8 mouse cellular contexts compared by ENCODE assay signal in the genomic region with DNA sequence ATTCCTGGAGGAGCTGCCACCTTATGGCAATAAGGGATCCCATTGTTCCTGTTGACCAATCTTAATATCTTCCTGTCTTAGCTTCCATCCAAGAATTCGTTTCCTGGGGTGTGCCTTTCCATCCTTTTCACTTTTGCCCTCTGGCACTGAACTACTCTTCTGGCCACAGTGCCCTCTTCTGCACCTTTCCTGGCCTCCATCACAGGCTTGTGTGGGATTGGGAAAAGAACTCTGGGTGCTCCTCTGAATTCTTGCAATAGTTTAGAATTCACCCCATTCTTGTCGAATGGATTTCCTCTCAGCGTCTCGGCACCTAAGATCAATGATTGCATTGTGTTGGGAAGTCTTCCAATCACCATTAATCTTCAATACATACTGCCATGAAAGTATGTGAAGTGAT. TPM values are rescaled to one million over a fixed set of nuclear protein-coding genes. Genes with fewer than 3 reads are reported as not detected.
DNase-seq lines count a peak whose midpoint lies in the region; ATAC-seq lines count a peak whose summit lies in the region.

No protein-coding gene starts in this region.

- ATAC-seq in neural tube, embryonic 11.5 days (ENCODE audit: insufficient read depth, low FRiP score, low TSS enrichment), result no peak
- ATAC-seq in liver, embryonic 15.5 days (ENCODE audit: insufficient read depth), result no peak

- H3K9me3 ChIP-seq in neural tube, embryonic 11.5 days (ENCODE audit: control insufficient read depth, low read length), result no peaks in the 10 kb centered on the region
- no peaks in the 10 kb centered on the region for H3K9me3 ChIP-seq in liver, embryonic 15.5 days (replicated peaks)

- no peak overlapping the region for H3K9ac ChIP-seq in neural tube, embryonic 11.5 days (ENCODE audit: low read length)
- peak overlapping the region; percentile 86 for H3K9ac ChIP-seq in liver, embryonic 15.5 days

- no peak overlapping the region for H3K4me3 ChIP-seq in neural tube, embryonic 11.5 days (ENCODE audit: low read depth, low read length)
- peak overlapping the region; percentile 87 for H3K4me3 ChIP-seq in liver, embryonic 15.5 days (replicated peaks)

- no peaks in the 10 kb centered on the region for H3K36me3 ChIP-seq in neural tube, embryonic 11.5 days (ENCODE audit: control insufficient read depth, insufficient read depth, low read length)
- H3K36me3 ChIP-seq in liver, embryonic 15.5 days (replicated peaks), result no peaks in the 10 kb centered on the region

- WGBS in neural tube, embryonic 11.5 days, result 36% methylated on average over 4 of the region's 4 CpGs
- WGBS in liver, embryonic 15.5 days (ENCODE audit: insufficient replicate concordance), result 38% methylated on average over 4 of the region's 4 CpGs

- H3K4me2 ChIP-seq in neural tube, embryonic 11.5 days (ENCODE audit: low read depth), result peak overlapping the region; percentile 75
- peak overlapping the region; percentile 99 for H3K4me2 ChIP-seq in liver, embryonic 15.5 days

- peak; percentile 10 for DNase-seq in embryo, embryonic 10 days (ENCODE audit: low spot score)
- DNase-seq in embryo, embryonic 11 days, result no peak
- no peak for DNase-seq in neural tube, embryonic 11.5 days (ENCODE audit: low spot score)
- no peak for DNase-seq in neural tube, embryonic 10.5 days (ENCODE audit: extremely low spot score, low spot score)
- DNase-seq in urinary bladder, postnatal 36 days (ENCODE audit: low spot score in 2 of 2), result no peak
- no peak for DNase-seq in layer of hippocampus, adult 8-10 months (ENCODE audit: low spot score in 2 of 2)
- no peak for DNase-seq in frontal cortex, postnatal 25 days (ENCODE audit: low spot score in 2 of 2)

- no peaks in the 10 kb centered on the region for H3K27me3 ChIP-seq in neural tube, embryonic 11.5 days (ENCODE audit: control insufficient read depth, insufficient read depth, low read length)
- H3K27me3 ChIP-seq in liver, embryonic 15.5 days, result no peaks in the 10 kb centered on the region

- 0 out of 2 replicates have a peak overlapping the region, but pooled peaks have one; percentile 91 for H3K27ac ChIP-seq in neural tube, embryonic 11.5 days (ENCODE audit: low read depth, low read length)
- peak overlapping the region; percentile 86; the same call in 1 of the 2 replicates for H3K27ac ChIP-seq in liver, embryonic 15.5 days (replicated peaks)

- peaks cover 8% of the 10 kb centered on the region for H3K4me1 ChIP-seq in neural tube, embryonic 11.5 days (ENCODE audit: control insufficient read depth, insufficient read depth, low read length)
- H3K4me1 ChIP-seq in liver, embryonic 15.5 days (replicated peaks), result peaks cover 33% of the 10 kb centered on the region

RNA-seq across cellular contexts. Expression of a gene that starts 11.3 kb away (rescaled TPM):
- polyA plus RNA-seq in neural tube, embryonic 11.5 days (2014; fragmentation: Nextera tagmentation; extraction: Ambion mirVana), result not detected in 2 replicates
- not detected in 2 replicates for polyA plus RNA-seq in liver, embryonic 15.5 days (2015; fragmentation: Nextera tagmentation; extraction: Ambion mirVana)
- total RNA-seq in layer of hippocampus, adult 8-10 months (2022), result not detected

RNA-seq across cellular contexts. Expression of a gene that starts 49.1 kb away (rescaled TPM):
- 29.4 and 29.9 TPM in 2 replicates for polyA plus RNA-seq in neural tube, embryonic 11.5 days (2014; fragmentation: Nextera tagmentation; extraction: Ambion mirVana)
- 5.4 and 5.5 TPM in 2 replicates for polyA plus RNA-seq in liver, embryonic 15.5 days (2015; fragmentation: Nextera tagmentation; extraction: Ambion mirVana)
- total RNA-seq in layer of hippocampus, adult 8-10 months (2022), result 10 to 100 TPM; 80.6 to 87.2 (median 84.2) TPM

RNA-seq across cellular contexts. Expression of a gene that starts 49.2 kb away (rescaled TPM):
- polyA plus RNA-seq in neural tube, embryonic 11.5 days (2014; fragmentation: Nextera tagmentation; extraction: Ambion mirVana), result 32.8 and 37.5 TPM in 2 replicates
- polyA plus RNA-seq in liver, embryonic 15.5 days (2015; fragmentation: Nextera tagmentation; extraction: Ambion mirVana), result 6.9 and 8.1 TPM in 2 replicates
- 10 to 100 TPM; 33.5 to 37.2 (median 36.7) TPM for total RNA-seq in layer of hippocampus, adult 8-10 months (2022)
